Mouse (Mus musculus) cortical plate, adult 2 months (tissue): Measurements from ENCODE around the gene Lhb.
A peak's percentile ranks its signal among the peaks of the same experiment; 100 is the strongest.

Experiments used
- CTCF ChIP-seq: fragments of 200-500 bp; IDR thresholded peaks from 2 replicates; pipeline ENCODE4 v1.5.1; 2011; ENCODE audit warnings: mild to moderate bottlenecking, control low read depth, low read length; ENCODE audit not compliant: insufficient read depth; ENCODE audit errors: extremely low read depth
- POLR2A ChIP-seq: fragments of 200-500 bp; IDR thresholded peaks from 2 replicates; pipeline ENCODE4 v1.6.1; 2011; ENCODE audit warnings: mild to moderate bottlenecking, low read length, control low read depth; ENCODE audit not compliant: insufficient read depth; ENCODE audit errors: extremely low read depth

GRCm38 (mm10) chr7:45386077-45386476 lies 34.5 kb upstream of the Lhb start:
- no peak for TF ChIP-seq POLR2A
- TF ChIP-seq CTCF, result 0 out of 2 replicates have a peak, but pooled peaks have one; percentile 12
